Mouse (Mus musculus): ENCODE data around the gene Nlrp9a.
"Not testable (repeated sequence)": the region's sequence is repeated elsewhere in the genome, so short reads cannot be mapped to it uniquely, and the experiment has no call there.

The Nlrp9a gene

DNA sequence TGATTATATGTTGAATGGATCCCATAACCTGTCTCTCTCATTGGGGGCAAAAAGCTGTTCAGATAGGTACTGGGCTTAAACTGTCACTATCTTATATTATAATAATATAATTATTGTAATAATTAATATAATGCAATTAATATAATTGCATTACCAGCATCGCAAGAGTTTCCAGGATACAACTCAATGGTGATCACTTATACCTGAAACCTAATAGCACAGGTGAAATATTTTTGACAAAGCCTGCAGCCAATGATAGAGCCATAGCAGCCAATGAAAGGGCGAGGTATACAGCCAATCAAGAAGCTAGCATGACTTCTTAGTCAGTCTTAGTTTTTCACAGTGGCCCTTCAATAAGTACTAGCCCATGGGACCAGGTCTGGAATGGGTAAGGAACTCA, at the start of gene Nlrp9a:
Gene Nlrp9a, plus strand, starts transcription at position 301 of the 400 bp plus-strand sequence.
- not testable (repeated sequence) for DNase-seq (ENCODE audit: low spot score in 2 of 2)

DNA sequence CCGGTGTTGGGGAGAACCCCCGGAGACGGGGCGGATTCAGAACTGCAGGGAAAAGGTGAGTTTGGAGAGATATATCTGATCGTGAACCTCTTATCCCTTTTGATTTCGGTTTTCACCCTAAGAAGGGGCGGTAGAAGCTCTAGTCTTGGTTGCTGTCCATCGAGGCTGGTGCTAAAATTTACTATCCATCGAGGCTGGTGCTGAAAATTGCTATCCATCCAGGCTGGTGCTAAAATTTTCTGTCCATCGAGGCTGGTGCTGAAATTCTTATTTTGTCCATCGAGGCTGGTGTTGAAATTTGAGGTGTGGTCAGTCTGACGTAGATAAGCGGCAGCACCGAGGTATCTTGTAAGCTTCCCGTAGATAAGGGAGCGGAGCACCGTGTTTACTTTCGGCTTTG, 45.3 kb upstream of the Nlrp9a start:
- not testable (repeated sequence) for DNase-seq (ENCODE audit: low spot score in 2 of 2)

DNA sequence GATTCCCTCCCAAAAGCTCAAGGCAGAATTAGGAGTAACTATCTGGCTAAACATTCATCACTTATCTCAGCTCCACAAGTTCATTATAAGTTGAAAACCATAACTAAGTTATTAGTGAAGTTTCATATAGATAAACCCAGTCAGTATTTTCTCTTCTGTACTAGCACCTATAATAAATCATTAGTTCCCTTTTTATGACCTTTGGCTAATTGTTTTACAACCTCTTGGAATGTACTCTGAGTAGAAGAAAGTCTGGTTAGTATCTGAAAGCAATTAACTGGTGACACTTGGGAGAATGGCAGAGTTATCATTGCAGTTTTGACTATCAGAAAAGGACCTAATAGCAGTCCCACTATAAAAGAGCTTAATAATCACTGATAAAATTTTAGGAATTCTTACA, 54.3 kb downstream of the Nlrp9a start:
- DNase-seq (ENCODE audit: low spot score in 2 of 2) = no peak

DNA sequence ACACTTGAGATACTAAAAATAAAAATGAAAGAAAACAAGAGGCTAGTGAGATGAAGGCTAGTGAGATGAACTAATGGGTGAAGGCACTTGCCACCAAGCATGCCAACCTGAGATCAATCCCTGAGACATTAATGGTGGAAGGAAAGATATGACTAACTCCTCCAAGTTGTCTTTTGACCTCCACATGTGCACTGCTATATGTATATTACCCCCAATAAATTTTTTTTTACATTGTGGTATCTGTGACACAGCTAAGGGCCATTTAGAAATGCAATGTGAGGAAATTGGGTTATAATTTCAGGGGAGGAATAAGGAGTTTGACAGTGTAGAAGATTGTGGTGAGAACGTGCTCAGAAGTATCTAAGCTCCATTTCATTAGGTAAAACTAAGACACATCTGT, 55.0 kb downstream of the Nlrp9a start:
- no peak for DNase-seq (ENCODE audit: low spot score in 2 of 2)

DNA sequence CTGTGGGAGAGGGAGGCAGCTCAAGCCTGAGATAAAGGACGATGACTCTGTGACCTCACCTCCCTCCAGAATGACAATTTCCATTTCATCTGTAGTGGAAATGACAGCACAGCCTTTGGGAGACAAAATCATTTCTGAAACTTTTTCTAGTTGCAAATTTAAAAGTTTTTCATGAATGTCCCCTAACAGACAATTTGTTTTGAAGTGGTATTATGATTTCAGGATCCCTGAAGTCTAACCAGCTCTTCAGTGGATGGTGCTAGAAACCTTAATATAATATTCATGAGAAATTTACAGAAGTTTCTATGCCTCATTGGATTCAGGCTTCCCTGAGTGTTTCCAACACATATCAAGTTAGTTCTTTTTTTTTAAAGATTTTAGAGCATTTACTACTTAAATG, 83.5 kb downstream of the Nlrp9a start, which contains the start of gene Vmn1r185:
Gene Vmn1r185, minus strand, starts transcription at position 101 of the 400 bp plus-strand sequence.
- not testable (repeated sequence) for DNase-seq (ENCODE audit: low spot score in 2 of 2)
